Mouse (Mus musculus): ENCODE measurements around the gene Vmn1r219.

DNA sequence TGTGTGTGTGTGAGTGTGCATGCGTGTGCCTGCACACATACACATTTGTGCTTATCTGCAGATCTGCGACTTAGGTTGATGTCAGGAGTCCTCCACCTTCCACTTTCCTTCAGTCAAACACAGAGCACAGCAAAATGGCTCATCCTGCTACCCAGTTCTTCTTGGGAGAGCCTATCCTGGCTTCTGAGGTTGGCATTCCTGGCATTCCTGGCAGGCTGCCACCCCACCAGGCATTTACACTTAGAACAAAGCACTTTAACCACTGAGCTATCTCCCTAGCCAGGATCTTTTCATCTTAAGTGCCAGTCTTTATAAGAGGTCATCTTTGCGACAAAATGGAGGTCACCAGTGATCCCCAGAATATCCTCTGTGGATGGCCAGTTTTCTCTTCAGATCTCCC is 1.3 kb upstream of the Vmn1r219 start:
- TF ChIP-seq CTCF (IDR thresholded peaks at IDR 0.05) (no peak), EP300 (IDR thresholded peaks at IDR 0.05) (no peak)
